Mouse (Mus musculus) testis, adult 2 months (tissue): ENCODE measurements around the gene Abca1.

ENCODE experiments used
- CTCF ChIP-seq: fragments of 200-500 bp; IDR thresholded peaks from 2 replicates; pipeline ENCODE4 v1.5.1; 2012; ENCODE audit warnings: low read depth, mild to moderate bottlenecking, inconsistent platforms, low read length, moderate library complexity; ENCODE audit not compliant: control insufficient read depth, insufficient read depth, insufficient replicate concordance
- POLR2A ChIP-seq: fragments of 200-500 bp; IDR thresholded peaks from 2 replicates; pipeline ENCODE4 v1.6.1; 2012; ENCODE audit warnings: low read depth, mild to moderate bottlenecking, inconsistent platforms, low read length, moderate library complexity; ENCODE audit not compliant: control insufficient read depth

GRCm38 (mm10) chr4:53085634-53086033, 74.1 kb downstream of the Abca1 start:
- no peak for TF ChIP-seq POLR2A
- TF ChIP-seq CTCF = no peak
